Mouse (Mus musculus): ENCODE data around the gene Cyp4f16.
"Not testable (repeated sequence)": the region's sequence is repeated elsewhere in the genome, so short reads cannot be mapped to it uniquely, and the experiment has no call there.

Cyp4f16 gene

DNA sequence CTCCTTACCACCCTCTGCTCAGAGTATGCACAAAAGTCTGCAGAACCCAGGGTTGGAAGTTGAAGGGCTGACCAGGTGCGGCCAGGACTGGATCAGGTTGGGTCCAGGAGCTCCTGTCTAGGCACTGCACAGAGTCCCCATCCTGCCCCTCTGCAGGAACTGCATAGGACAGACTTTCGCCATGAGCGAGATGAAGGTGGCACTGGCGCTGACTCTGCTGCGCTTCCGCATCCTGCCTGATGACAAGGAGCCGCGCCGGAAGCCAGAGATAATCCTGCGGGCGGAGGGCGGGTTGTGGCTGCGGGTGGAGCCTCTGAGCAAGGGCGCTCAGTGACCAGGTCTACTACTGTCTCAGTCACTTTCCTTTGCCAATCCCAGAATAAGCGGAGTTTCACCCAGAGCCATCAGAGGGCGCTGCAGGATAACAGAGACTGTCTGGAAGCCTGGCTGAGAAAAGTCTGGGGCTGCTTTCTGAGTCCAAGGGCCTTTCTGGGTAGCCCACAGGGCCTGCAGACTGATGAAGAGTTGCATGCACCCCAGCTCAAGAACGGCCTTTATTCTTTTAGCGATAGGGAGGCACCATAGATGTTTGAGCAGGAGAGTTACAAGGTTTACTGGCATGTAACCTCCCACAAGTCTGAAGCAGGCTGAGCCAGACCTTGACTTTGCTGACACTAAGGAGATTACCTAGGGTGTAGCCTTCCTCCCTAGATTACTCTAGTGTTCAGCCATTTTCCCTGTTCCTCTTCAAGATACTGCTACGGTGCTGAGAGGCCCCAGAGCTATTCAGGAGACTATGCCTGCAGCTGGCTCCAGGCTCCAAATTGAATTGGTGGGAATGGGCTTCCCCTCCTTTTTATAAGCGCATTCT lies 14.8 kb downstream of the Cyp4f16 start:
- DNase-seq (ENCODE audit: low spot score): peak; percentile 78

DNA sequence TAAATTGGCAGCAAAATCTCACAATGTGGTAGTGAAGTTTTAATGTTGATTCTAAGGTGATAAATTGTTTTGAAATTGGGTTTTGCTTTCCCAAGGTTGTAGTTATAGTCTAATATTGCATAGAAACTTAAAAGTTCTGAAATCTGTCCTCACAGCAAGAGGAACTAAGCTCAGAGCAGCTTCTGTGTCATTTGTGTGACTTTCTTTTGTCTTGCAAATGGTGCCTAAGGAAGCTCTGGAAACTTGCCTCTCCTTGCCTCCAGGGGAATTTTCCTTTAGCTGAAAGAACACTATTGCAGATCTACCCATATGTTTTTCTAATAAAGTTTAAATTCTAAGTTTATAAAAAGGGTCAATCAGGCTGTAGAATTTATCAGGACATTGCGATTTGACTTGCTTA lies 16.7 kb downstream of the Cyp4f16 start:
- not testable (repeated sequence) for DNase-seq (ENCODE audit: low spot score)

DNA sequence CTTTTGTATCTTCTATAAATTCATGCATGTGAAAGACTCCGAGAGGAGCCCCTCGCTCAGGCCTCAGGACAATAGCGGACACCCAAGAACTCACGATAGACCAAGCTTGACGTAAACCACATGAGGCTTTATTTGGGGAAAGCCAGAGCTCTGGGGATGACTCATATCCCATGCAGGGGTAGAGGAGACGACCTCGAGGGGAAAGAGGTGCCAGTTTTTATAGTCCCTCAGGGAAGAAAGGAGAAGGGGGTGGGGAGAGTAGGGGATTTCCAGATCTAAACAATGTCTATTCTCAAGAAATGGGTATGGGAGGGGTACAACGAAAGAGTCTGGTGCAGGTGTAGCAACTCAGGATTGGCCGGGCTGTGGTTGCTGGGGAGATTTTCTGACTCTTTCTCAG lies 18.0 kb downstream of the Cyp4f16 start:
- not testable (repeated sequence) for DNase-seq (ENCODE audit: low spot score)

DNA sequence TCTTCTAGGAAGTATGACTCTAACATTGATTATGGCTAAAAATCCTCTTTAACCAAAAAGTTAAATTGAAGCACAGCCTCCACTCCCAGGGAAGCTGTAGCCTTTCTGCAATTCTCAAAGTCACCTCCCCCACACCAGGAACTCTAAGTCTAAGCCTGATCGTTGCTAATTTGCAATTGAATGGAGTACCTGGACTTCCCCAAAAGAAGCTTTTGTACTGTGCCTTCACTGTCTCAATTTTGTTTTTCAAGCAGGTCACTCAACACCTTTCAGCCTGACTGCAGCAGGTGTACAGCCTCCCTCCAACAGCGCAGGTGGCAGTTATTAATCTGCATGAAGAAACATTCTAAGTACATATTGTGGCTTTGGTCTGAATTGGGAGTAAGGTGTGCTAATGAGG lies 26.9 kb downstream of the Cyp4f16 start:
- DNase-seq (ENCODE audit: low spot score): not testable (repeated sequence)

DNA sequence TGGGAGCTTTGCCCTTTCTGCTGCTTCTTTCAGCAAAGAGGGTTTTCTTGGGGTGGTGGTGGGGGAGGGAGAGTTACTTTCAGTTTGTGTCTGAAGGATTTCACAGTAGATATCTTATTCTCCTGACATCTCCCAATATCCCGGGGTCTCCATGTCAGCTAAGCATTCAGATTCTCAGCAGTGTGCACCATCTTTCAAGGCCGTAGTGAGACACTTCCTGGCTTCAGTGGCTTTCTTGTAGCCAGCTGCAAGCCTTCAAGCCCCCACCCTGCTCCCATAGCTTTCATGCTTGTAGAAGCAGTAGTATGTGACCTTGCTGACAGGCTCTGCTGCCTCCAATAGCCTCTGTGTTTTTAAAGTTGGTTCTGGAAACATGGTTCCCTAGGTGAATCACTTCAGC lies 36.9 kb downstream of the Cyp4f16 start:
- DNase-seq (ENCODE audit: low spot score): not testable (repeated sequence)

DNA sequence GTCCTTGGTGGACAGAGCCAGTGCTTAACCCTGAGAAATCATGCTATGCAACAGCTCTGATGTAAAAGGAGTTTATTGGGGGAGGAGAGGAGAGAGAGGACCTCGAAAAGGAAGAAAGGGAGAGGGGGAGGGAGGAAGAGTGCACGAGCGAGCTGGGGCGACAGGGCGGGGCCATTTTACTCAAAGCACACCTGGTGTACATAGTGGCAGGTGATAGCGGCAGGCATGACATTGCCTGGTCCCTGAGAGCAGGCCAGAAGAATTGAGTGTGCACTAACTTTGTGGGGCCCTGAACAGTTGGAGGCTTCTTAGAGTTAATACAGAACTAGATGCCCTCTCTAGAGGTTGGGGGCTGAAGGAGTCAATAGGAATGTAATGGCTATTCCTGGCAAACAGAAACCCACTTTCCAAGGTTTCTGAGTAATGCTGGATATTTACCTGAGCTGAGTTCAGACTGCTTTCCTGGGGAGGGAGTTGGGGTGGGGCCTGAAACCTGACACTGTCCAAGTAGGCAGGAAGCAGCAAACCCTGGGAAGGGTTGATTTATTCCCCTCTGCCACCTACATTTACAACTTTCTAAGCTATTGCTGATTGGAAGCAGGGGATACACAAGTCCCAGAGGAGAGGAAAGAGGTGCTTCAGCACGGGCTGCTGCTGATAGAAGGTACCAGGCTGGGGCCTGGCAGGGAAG lies 41.3 kb downstream of the Cyp4f16 start:
- no peak for DNase-seq (ENCODE audit: low spot score)

DNA sequence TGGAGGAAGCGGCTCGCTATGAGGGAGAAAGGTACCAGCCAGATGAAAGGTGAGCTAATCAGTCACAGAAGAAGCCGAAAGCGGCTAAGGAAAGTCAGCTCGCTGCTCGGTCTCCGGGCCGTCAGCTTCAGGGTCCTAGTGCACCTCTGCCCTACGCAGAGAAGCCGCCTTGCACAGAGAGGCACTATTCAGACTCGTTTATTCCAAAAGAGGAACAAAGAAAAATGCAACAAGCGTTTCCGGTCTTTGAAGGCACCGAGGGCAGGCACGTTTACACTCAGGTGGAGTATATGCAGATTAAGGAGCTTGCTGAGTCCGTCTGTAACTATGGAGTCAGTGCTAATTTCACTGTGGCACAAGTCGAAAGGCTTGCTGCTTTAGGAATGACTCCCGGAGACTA lies 60.1 kb downstream of the Cyp4f16 start:
- DNase-seq (ENCODE audit: low spot score): no peak
